Mouse (Mus musculus) embryonic stem cell, embryonic (primary cell): Measurements from ENCODE around the gene Tmem211.

Source experiments
- CTCF ChIA-PET, 4 experiments: fragments of 300-600 bp in 2 of 4; fragments of 350-600 bp in 2 of 4; sonication (Branson Sonifier 250); formaldehyde crosslinking; loops; one replicate each; lab custom pipeline; 2022; ENCODE audit warnings: inconsistent platforms in 2 of 4; lab: Charles Lee
- POLR2A ChIA-PET, 4 experiments: fragments of 300-600 bp in 2 of 4; fragments of 350-600 bp in 2 of 4; sonication (Branson Sonifier 250); formaldehyde crosslinking; loops; one replicate each; lab custom pipeline; 2022; ENCODE audit warnings: antibody characterized with exemption in 4 of 4, inconsistent platforms in 1 of 4; lab: Charles Lee

Gene Tmem211

GRCm38 (mm10) chr5:113219876-113220275 is 6.8 kb upstream of the Tmem211 start:
- CTCF ChIA-PET, result interaction anchor here (0.5 to 2.1 kb wide), 9 partner anchors 25 to 132 kb away, joined by 3 to 12 read pairs (median 3); no protein-coding TSS in a partner anchor
- POLR2A ChIA-PET, result interaction anchor here in 3 of 4 experiments (0.6 to 2.3 kb wide), 9 partner anchors 10 to 772 kb away, joined by 3 to 7 read pairs (median 3); no protein-coding TSS in a partner anchor

- POLR2A ChIA-PET, result interaction anchor here in 3 of 4 experiments (0.8 to 1.4 kb wide), 7 partner anchors 10 to 130 kb away, joined by 3 to 4 read pairs (median 3); no protein-coding TSS in a partner anchor
- CTCF ChIA-PET, result interaction anchor here (0.5 to 2.1 kb wide), 9 partner anchors 26 to 121 kb away, joined by 3 to 12 read pairs (median 4); no protein-coding TSS in a partner anchor
Observed at GRCm38 (mm10) chr5:113220383-113221146, 6.1 kb upstream of the Tmem211 start.

- CTCF ChIA-PET, result interaction anchor here in 2 of 4 experiments (0.6 to 2.1 kb wide), 9 partner anchors 24 to 89 kb away, joined by 3 to 12 read pairs (median 4); partner anchors contain the start of gene Sgsm1 (in 1 of the 2)
- POLR2A ChIA-PET, result interaction anchor here in 1 of 4 experiments (1.0 kb wide), 1 partner anchor 22 kb away, joined by 4 read pairs; no protein-coding TSS in a partner anchor
Observed at GRCm38 (mm10) chr5:113221147-113221865, 5.4 kb upstream of the Tmem211 start, which contains the start of gene 2900026A02Rik. Gene 2900026A02Rik (minus strand): TSS chr5:113221236.

- CTCF ChIA-PET, result interaction anchor here in 3 of 4 experiments (0.6 to 4.2 kb wide), 9 partner anchors 9 to 493 kb away, joined by 3 to 67 read pairs (median 4); partner anchors contain the start of gene Sgsm1 (in 1 of the 3)
- POLR2A ChIA-PET, result interaction anchor here in 1 of 4 experiments (1.3 to 2.1 kb wide), 3 partner anchors 8 to 44 kb away, joined by 3 to 7 read pairs (median 4); no protein-coding TSS in a partner anchor
Observed at GRCm38 (mm10) chr5:113223888-113224287, 2.8 kb upstream of the Tmem211 start.

- CTCF ChIA-PET, result interaction anchor here in 2 of 4 experiments (0.7 to 4.2 kb wide), 4 partner anchors 45 to 903 kb away, joined by 3 to 67 read pairs (median 4); partner anchors contain the start of gene Alkbh2 (in 1 of the 2)
- POLR2A ChIA-PET, result interaction anchor here in 1 of 4 experiments (1.6 kb wide), 1 partner anchor 44 kb away, joined by 4 read pairs; no protein-coding TSS in a partner anchor
Observed at GRCm38 (mm10) chr5:113225271-113225670, 1.4 kb upstream of the Tmem211 start.

GRCm38 (mm10) chr5:113225686-113226435 is 848 bp upstream of the Tmem211 start:
- CTCF ChIA-PET, result interaction anchor here (0.6 to 4.2 kb wide), 116 partner anchors 8 to 734 kb away, joined by 3 to 67 read pairs (median 5); partner anchors contain the start of genes Sgsm1 (in 2 of the 4) and Selplg (in 1 of the 4)
- POLR2A ChIA-PET, result interaction anchor here in 2 of 4 experiments (0.7 to 2.0 kb wide), 43 partner anchors 7 to 905 kb away, joined by 3 to 18 read pairs (median 5); partner anchors contain the start of genes Sgsm1 (in 1 of the 2) and Ung (in 1 of the 2)

- POLR2A ChIA-PET, result interaction anchor here in 3 of 4 experiments (0.6 to 2.0 kb wide), 35 partner anchors 11 to 1951 kb away, joined by 3 to 10 read pairs (median 3); partner anchors contain the start of gene Coro1c (in 1 of the 3)
Observed at GRCm38 (mm10) chr5:113230196-113230595, 3.5 kb downstream of the Tmem211 start.

GRCm38 (mm10) chr5:113249263-113249930 is 22.7 kb downstream of the Tmem211 start:
- ChIA-PET POLR2A (no interaction called here), CTCF (interaction anchor here in 2 of 4 experiments (0.6 to 1.4 kb wide), 3 partner anchors 65 to 94 kb away, joined by 3 read pairs; no protein-coding TSS in a partner anchor)

More at GRCm38 (mm10) chr5:113230196-113230595, 3.5 kb downstream of the Tmem211 start:
- CTCF ChIA-PET, result interaction anchor here (0.6 to 1.4 kb wide), 15 partner anchors 18 to 754 kb away, joined by 3 to 10 read pairs (median 3); no protein-coding TSS in a partner anchor

GRCm38 (mm10) chr5:113250806-113251205 is 24.1 kb downstream of the Tmem211 start:
- CTCF ChIA-PET, result interaction anchor here in 1 of 4 experiments (1.1 to 1.4 kb wide), 2 partner anchors 63 to 96 kb away, joined by 3 read pairs; no protein-coding TSS in a partner anchor
- POLR2A ChIA-PET, result interaction anchor here in 2 of 4 experiments (0.6 to 1.0 kb wide), 2 partner anchors 21 to 362 kb away, joined by 3 read pairs; no protein-coding TSS in a partner anchor

GRCm38 (mm10) chr5:113265637-113266036 is 38.9 kb downstream of the Tmem211 start:
- ChIA-PET POLR2A (interaction anchor here in 3 of 4 experiments (0.6 to 2.7 kb wide), 10 partner anchors 10 to 574 kb away, joined by 3 to 12 read pairs (median 4); no protein-coding TSS in a partner anchor), CTCF (interaction anchor here (0.6 to 1.8 kb wide), 9 partner anchors 10 to 166 kb away, joined by 3 to 10 read pairs (median 3); partner anchors contain the start of gene Tmem211 (in 2 of the 4))

GRCm38 (mm10) chr5:113268246-113268645 is 41.5 kb downstream of the Tmem211 start:
- CTCF ChIA-PET, result interaction anchor here in 2 of 4 experiments (0.8 to 1.5 kb wide), 4 partner anchors 18 to 546 kb away, joined by 3 to 6 read pairs (median 4); partner anchors contain the start of gene Tmem211 (in 1 of the 2)
- POLR2A ChIA-PET, result interaction anchor here in 1 of 4 experiments (0.6 kb wide), 1 partner anchor 63 kb away, joined by 3 read pairs; no protein-coding TSS in a partner anchor

- ChIA-PET CTCF (interaction anchor here (0.6 to 3.1 kb wide), 12 partner anchors 11 to 730 kb away, joined by 3 to 9 read pairs (median 4); partner anchors contain the start of genes Sgsm1 (in 2 of the 4) and Tmem211 (in 2 of the 4)), POLR2A (interaction anchor here in 2 of 4 experiments (0.6 to 1.7 kb wide), 4 partner anchors 10 to 466 kb away, joined by 3 to 6 read pairs (median 5); partner anchors contain the start of gene Ficd (in 1 of the 2))
Observed at GRCm38 (mm10) chr5:113270043-113270442, 43.3 kb downstream of the Tmem211 start.

GRCm38 (mm10) chr5:113271207-113271811 is 44.6 kb downstream of the Tmem211 start:
- POLR2A ChIA-PET, result interaction anchor here in 3 of 4 experiments (0.5 to 1.4 kb wide), 14 partner anchors 9 to 54 kb away, joined by 3 to 13 read pairs (median 4); partner anchors contain the start of gene Tmem211 (in 2 of the 3)

GRCm38 (mm10) chr5:113275839-113276238 is 49.1 kb downstream of the Tmem211 start:
- CTCF ChIA-PET, result interaction anchor here in 3 of 4 experiments (0.6 to 3.2 kb wide), 24 partner anchors 10 to 898 kb away, joined by 3 to 12 read pairs (median 4); partner anchors contain the start of genes Tmem211 (in 2 of the 3) and Sgsm1 (in 1 of the 3)
- POLR2A ChIA-PET, result interaction anchor here in 3 of 4 experiments (0.6 to 3.0 kb wide), 53 partner anchors 9 to 1810 kb away, joined by 3 to 18 read pairs (median 4); partner anchors contain the start of genes Tmem211 (in 2 of the 3), 1700069L16Rik (in 1 of the 3), Ficd (in 1 of the 3) and Iscu (in 1 of the 3)

More at GRCm38 (mm10) chr5:113271207-113271811, 44.6 kb downstream of the Tmem211 start:
- CTCF ChIA-PET, result interaction anchor here (0.6 to 3.1 kb wide), 8 partner anchors 15 to 1577 kb away, joined by 3 to 9 read pairs (median 4); partner anchors contain the start of genes Sgsm1 (in 1 of the 4) and Tmem211 (in 1 of the 4)
